Mouse (Mus musculus) midbrain, embryonic 11.5 days (tissue): ENCODE results near the gene Vgll2. TPM values are rescaled to one million over a fixed set of nuclear protein-coding genes. Genes with fewer than 3 reads are reported as not detected.

ENCODE experiments used
- ATAC-seq: fragments of 200-750 bp; cut with Nextera tagmentation; 2 replicates; pipeline ENCODE4 v1.8.0; 2017; ENCODE audit warnings: moderate TSS enrichment, moderate library complexity; ENCODE audit not compliant: low FRiP score
- DNase-seq: peaks from one replicate; pipeline ENCODE4 v3.0.0; 2015; ENCODE audit warnings: low spot score; ENCODE audit errors: missing footprints
- H3K27ac ChIP-seq: fragments of 300-500 bp; sonication (generic); 2 replicates; pipeline ENCODE4 v1.5.1; 2014; ENCODE audit warnings: low read depth, low read length
- H3K27me3 ChIP-seq: fragments of 300-500 bp; sonication (generic); 2 replicates; pipeline ENCODE4 v1.6.1; 2014; ENCODE audit warnings: mild to moderate bottlenecking, low read length, moderate library complexity, mixed read lengths; ENCODE audit not compliant: control insufficient read depth, insufficient read depth
- H3K36me3 ChIP-seq: fragments of 300-500 bp; sonication (generic); 2 replicates; pipeline ENCODE4 v1.6.1; 2014; ENCODE audit warnings: mild to moderate bottlenecking, low read length, moderate library complexity, mixed read lengths; ENCODE audit not compliant: control insufficient read depth, insufficient read depth
- H3K4me1 ChIP-seq: fragments of 300-500 bp; sonication (generic); 2 replicates; pipeline ENCODE4 v1.6.1; 2014; ENCODE audit warnings: low read length; ENCODE audit not compliant: control insufficient read depth, insufficient read depth
- H3K4me2 ChIP-seq: fragments of 300-500 bp; sonication (generic); 2 replicates; pipeline ENCODE4 v1.6.1; 2014; ENCODE audit warnings: mild to moderate bottlenecking, moderate library complexity
- H3K4me3 ChIP-seq: fragments of 300-500 bp; sonication (generic); 2 replicates; pipeline ENCODE4 v1.5.1; 2014; ENCODE audit warnings: low read depth, low read length
- H3K9ac ChIP-seq: fragments of 300-500 bp; sonication (generic); 2 replicates; pipeline ENCODE4 v1.6.1; 2014; ENCODE audit warnings: low read length
- H3K9me3 ChIP-seq: fragments of 300-500 bp; sonication (generic); 2 replicates; pipeline ENCODE4 v1.6.1; 2016; ENCODE audit warnings: low read length; ENCODE audit not compliant: control insufficient read depth
- WGBS: fragments of 180-500 bp; shearing (Covaris S2); extraction: QIAGEN DNeasy Blood & Tissue Kit; methylation state at CpG from one replicate; pipeline ENCODE4 v1.1.7; 2014; 5-methylcytosine and 5-hydroxymethylcytosine counted together
- microRNA-seq: library from miRNA; unstranded; fragments of <30 nt; microRNA quantifications from one replicate; pipeline ENCODE4, GENCODE M21; 2017
- polyA plus RNA-seq: library from polyadenylated mRNA; unstranded; fragments of >200 nt; fragmentation: Nextera tagmentation; extraction: Ambion mirVana; gene quantifications from 2 replicates; pipeline ENCODE4 v1.2.1, GENCODE M21; 2014

Gene Vgll2
- polyA plus RNA-seq, 1 experiment from 2014 or later: 0.27 TPM

DNA sequence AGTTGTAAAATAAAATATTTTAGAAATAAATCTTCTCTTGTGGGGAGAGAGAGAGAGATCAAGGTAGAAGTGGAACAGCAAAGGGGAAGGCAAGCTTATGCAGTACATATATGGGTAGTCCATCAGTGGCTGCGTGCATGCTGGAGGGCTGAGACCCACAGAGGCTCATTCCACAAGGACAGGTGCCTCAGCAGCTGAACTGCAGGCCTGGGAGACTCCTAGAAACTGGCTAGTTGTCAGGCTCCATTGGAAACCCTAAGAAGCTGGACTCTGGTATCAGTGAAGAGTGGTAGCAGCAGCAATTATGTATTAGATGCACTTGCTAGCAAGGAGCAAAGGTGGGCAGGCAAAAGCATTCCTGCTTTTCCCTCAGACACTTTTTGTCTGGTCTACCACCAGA, 17.1 kb downstream of the Vgll2 start:
- H3K4me2 ChIP-seq: no peak overlapping the region
- no peak overlapping the region for H3K9ac ChIP-seq
- H3K4me1 ChIP-seq: no peaks in the 10 kb centered on the region
- no peak for ATAC-seq
- H3K27ac ChIP-seq: no peak overlapping the region
- no peaks in the 10 kb centered on the region for H3K36me3 ChIP-seq
- 80% methylated on average over 1 of the region's 1 CpGs for WGBS
- no peak for DNase-seq
- H3K9me3 ChIP-seq: no peaks in the 10 kb centered on the region
- no peak overlapping the region for H3K4me3 ChIP-seq
- no peaks in the 10 kb centered on the region for H3K27me3 ChIP-seq

DNA sequence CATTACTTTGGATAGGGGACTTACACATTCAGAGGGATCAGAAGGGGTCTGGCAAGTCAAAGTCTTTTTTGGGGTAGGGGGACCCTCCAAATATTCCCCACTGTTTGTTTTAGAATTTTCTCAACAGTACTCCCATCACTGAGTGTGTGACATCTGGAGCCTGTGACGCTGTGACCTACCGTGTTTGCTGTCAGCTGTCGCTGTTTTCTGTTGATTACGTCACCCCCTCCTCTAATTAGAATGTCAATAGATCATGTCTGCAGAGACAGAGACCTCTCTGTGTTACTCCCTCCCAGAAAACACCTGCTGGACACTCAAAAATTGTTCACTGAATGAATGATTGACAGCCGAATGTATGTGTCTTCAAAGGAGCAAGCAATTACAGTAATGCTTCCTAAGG, 20.8 kb downstream of the Vgll2 start:
- ATAC-seq: no peak
- no peaks in the 10 kb centered on the region for H3K36me3 ChIP-seq
- no peak overlapping the region for H3K4me3 ChIP-seq
- H3K27me3 ChIP-seq: no peaks in the 10 kb centered on the region
- WGBS: 74% methylated on average over 5 of the region's 5 CpGs
- H3K9me3 ChIP-seq: no peaks in the 10 kb centered on the region
- no peak overlapping the region for H3K27ac ChIP-seq
- H3K9ac ChIP-seq: no peak overlapping the region
- H3K4me2 ChIP-seq: no peak overlapping the region
- DNase-seq: peak; percentile 51
- H3K4me1 ChIP-seq: no peaks in the 10 kb centered on the region

- Histone ChIP-seq H3K4me1 (no peaks in the 10 kb centered on the region), H3K4me2 (no peak overlapping the region), H3K4me3 (no peak overlapping the region), H3K27ac (no peak overlapping the region), H3K9me3 (no peaks in the 10 kb centered on the region), H3K9ac (no peak overlapping the region), H3K27me3 (no peaks in the 10 kb centered on the region), H3K36me3 (no peaks in the 10 kb centered on the region)
- DNase-seq (no peak), ATAC-seq (no peak)
- WGBS: 85% methylated on average over 3 of the region's 3 CpGs
These were observed 26.0 kb downstream of the Vgll2 start for GRCm38 (mm10) chr10:52048287-52048686.

DNA sequence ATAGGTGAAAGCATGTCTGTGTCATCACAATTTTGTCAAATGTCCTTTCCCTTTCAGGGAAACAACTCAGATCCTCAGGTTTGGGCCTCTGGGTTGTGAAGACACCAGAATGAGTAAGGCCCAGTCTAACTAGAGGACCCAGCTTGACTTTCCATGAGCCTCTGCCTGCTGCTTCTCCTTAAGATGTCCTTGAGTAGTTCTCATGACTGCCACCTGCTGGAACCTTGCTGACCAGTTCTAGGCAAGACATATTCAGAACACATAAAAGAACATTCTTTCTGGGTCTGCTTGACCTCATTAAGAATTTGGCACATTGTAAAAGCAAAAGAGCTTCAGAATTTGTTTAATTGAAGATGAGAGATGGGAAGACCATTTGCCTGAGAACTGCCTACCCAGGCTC, 50.2 kb downstream of the Vgll2 start:
- Histone ChIP-seq H3K4me2 (no peak overlapping the region), H3K4me1 (no peaks in the 10 kb centered on the region), H3K36me3 (no peaks in the 10 kb centered on the region), H3K4me3 (no peak overlapping the region), H3K9me3 (no peaks in the 10 kb centered on the region), H3K9ac (no peak overlapping the region), H3K27me3 (no peaks in the 10 kb centered on the region), H3K27ac (no peak overlapping the region)
- ATAC-seq: 0 out of 2 replicates have a peak, but pooled peaks have one; percentile 68
- DNase-seq: peak; percentile 92

Small RNA genes lying within 50 kb of the gene (microRNA-seq; reads per million reads assigned to microRNA genes)
- gene Gm24084: not detected

Other genes starting within 250 kb of the Vgll2 start
- gene Ros1, start 172.7 kb downstream of the Vgll2 start, polyA plus RNA-seq: not detected in 2 replicates
- gene Dcbld1, start 211.1 kb downstream of the Vgll2 start, polyA plus RNA-seq: 16.5 and 17.4 TPM in 2 replicates